Mouse (Mus musculus): ENCODE measurements around the gene Klf13. TPM values are rescaled to one million over a fixed set of nuclear protein-coding genes. Genes with fewer than 3 reads are reported as not detected.

Gene Klf13
- polyA plus RNA-seq, 1 experiment from 2014 or later: 32.0 TPM

DNA sequence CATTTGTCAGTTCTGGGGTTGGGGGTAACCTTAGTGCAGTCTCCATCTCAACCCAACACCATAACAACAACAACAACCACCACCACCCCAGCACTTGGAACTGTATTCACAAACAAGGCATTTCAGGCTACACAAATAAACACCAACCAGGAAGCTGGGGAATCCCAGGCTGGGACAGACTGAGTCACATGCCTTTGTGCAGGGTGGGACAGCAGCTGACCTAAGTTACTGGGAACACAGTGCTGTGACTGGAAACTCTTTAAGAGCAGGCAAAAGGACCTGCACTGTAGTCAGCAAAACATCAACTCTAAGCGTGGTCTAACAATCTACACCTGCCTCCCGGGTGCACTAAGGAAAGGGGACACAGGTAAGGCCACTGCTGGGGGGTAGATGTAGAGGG, 33.5 kb downstream of the Klf13 start:
- Histone ChIP-seq H3K4me1 (ENCODE audit: control insufficient read depth, insufficient read depth, low read length) (peaks cover 12% of the 10 kb centered on the region), H3K27ac (ENCODE audit: low read depth, low read length) (no peak overlapping the region), H3K9ac (ENCODE audit: low read length) (no peak overlapping the region)

DNA sequence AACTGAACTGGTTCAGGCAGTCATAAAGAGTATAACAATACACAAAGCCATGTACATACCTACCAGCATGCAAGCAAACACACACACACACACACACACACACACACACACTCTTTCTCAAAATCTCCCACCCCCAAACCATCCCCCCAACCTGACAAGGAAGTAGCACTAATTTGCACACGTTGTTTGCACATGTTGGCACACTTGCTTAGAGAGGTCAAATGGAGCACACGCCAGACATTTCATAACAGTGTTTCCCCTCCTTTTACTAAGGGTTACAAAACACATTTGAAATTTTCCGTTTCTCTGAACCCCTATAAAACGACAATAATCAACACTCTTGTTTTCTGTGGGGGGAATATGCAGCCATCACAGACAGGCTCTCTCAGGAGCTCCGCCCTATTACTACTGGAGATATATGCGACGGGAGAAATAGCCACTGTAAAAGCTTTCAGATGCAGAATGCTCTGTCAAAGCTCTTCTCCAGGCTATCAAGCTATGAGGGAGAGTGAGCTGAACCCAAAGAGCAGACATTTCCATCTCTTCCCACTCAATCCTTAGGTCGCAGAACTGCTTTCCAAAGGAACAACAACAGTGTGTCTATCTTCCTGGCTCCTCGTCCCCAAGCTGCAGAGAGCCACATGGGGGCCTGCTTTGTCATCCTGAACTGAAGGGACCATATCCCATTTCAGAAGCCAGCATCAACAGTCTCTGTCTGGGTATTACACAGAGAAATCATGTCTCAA, 34.9 kb downstream of the Klf13 start:
- no peaks in the 10 kb centered on the region for H3K9me3 ChIP-seq (ENCODE audit: control insufficient read depth, low read length)
- DNase-seq (ENCODE audit: low spot score, missing footprints): no peak
- no peak overlapping the region for H3K4me3 ChIP-seq (ENCODE audit: low read depth, low read length)
- no peaks in the 10 kb centered on the region for H3K36me3 ChIP-seq (ENCODE audit: control insufficient read depth, insufficient read depth, low read length)
- no peak overlapping the region for H3K9ac ChIP-seq (ENCODE audit: low read length)
- no peak overlapping the region for H3K27ac ChIP-seq (ENCODE audit: low read depth, low read length)
- H3K4me2 ChIP-seq: no peak overlapping the region
- 81% methylated on average over 9 of the region's 9 CpGs for WGBS
- no peaks in the 10 kb centered on the region for H3K27me3 ChIP-seq (ENCODE audit: control insufficient read depth, insufficient read depth, low read length)
- H3K4me1 ChIP-seq (ENCODE audit: control insufficient read depth, insufficient read depth, low read length): peaks cover 11% of the 10 kb centered on the region
- ATAC-seq (ENCODE audit: low FRiP score): no peak

More for the DNA sequence above, 33.5 kb downstream of the Klf13 start:
- Histone ChIP-seq H3K4me3 (ENCODE audit: low read depth, low read length) (no peak overlapping the region), H3K27me3 (ENCODE audit: control insufficient read depth, insufficient read depth, low read length) (no peaks in the 10 kb centered on the region), H3K36me3 (ENCODE audit: control insufficient read depth, insufficient read depth, low read length) (no peaks in the 10 kb centered on the region), H3K9me3 (ENCODE audit: control insufficient read depth, low read length) (no peaks in the 10 kb centered on the region), H3K4me2 (no peak overlapping the region)
- 78% methylated on average over 2 of the region's 2 CpGs for WGBS
- no peak for DNase-seq (ENCODE audit: low spot score, missing footprints)
- ATAC-seq (ENCODE audit: low FRiP score): no peak

DNA sequence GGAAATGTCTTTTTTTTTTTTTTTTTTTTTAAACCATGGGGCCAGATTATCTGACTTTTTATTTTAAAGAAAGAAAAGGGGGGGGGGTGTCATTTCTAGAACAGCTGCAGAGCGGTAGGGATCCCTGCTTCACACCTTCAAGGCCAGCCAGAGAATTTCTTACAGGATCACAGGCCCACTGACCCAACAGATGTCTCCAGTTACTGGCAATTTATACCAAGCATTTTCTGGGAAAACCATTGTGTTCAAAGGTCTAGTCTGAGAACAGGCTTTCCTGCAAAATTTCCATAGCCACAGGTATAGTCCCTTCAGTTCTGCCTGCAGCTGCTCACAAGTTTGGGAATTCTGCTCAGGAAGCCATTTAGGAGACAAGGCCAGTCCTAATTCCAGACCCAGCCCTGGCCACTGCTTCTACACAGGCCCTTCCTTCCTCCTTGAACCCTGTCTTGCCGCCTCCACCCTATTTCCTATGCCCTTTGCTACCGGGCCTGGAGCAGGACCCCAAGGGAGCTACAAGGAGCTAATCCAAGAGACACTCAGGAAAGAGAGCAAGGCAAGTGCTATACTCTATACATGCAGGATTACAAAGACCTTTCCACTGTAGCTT, 36.0 kb downstream of the Klf13 start:
- H3K36me3 ChIP-seq (ENCODE audit: control insufficient read depth, insufficient read depth, low read length): no peaks in the 10 kb centered on the region
- no peaks in the 10 kb centered on the region for H3K27me3 ChIP-seq (ENCODE audit: control insufficient read depth, insufficient read depth, low read length)
- ATAC-seq (ENCODE audit: low FRiP score) (no peak), DNase-seq (ENCODE audit: low spot score, missing footprints) (no peak)
- peaks cover 4% of the 10 kb centered on the region; the same call in 1 of the 2 replicates for H3K4me1 ChIP-seq (ENCODE audit: control insufficient read depth, insufficient read depth, low read length)
- H3K9ac ChIP-seq (ENCODE audit: low read length): no peak overlapping the region; the same call in 1 of the 2 replicates
- 55% methylated on average over 3 of the region's 3 CpGs for WGBS
- H3K9me3 ChIP-seq (ENCODE audit: control insufficient read depth, low read length): no peaks in the 10 kb centered on the region
- H3K4me3 ChIP-seq (ENCODE audit: low read depth, low read length): no peak overlapping the region
- H3K27ac ChIP-seq (ENCODE audit: low read depth, low read length): no peak overlapping the region
- H3K4me2 ChIP-seq: no peak overlapping the region

DNA sequence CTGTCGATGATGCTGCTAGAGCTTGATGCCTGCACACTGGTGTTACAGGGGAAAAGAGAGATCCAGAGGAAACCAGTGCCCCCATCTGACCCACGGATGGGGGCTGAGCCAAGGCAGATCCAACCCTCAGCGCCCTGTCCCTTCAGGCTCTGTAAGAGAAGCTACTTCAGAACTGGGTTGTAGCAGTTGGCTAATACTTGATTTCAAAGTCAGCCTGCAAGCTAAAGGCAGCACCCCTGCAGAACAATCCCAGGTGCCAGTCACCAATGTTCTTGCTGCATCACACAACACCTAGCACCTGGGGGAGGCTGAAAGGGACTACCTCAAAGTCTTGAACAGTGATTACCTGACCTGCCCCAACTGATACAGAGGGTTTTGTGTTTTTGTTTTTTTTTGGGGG, 36.8 kb downstream of the Klf13 start:
- H3K9ac ChIP-seq (ENCODE audit: low read length): no peak overlapping the region
- H3K4me1 ChIP-seq (ENCODE audit: control insufficient read depth, insufficient read depth, low read length): peaks cover 12% of the 10 kb centered on the region
- no peak overlapping the region for H3K4me2 ChIP-seq
- ATAC-seq (ENCODE audit: low FRiP score): no peak
- no peak overlapping the region for H3K4me3 ChIP-seq (ENCODE audit: low read depth, low read length)
- DNase-seq (ENCODE audit: low spot score, missing footprints): no peak
- WGBS: 77% methylated on average over 3 of the region's 3 CpGs
- H3K27me3 ChIP-seq (ENCODE audit: control insufficient read depth, insufficient read depth, low read length): no peaks in the 10 kb centered on the region
- H3K36me3 ChIP-seq (ENCODE audit: control insufficient read depth, insufficient read depth, low read length): no peaks in the 10 kb centered on the region
- H3K9me3 ChIP-seq (ENCODE audit: control insufficient read depth, low read length): no peaks in the 10 kb centered on the region
- H3K27ac ChIP-seq (ENCODE audit: low read depth, low read length): no peak overlapping the region

DNA sequence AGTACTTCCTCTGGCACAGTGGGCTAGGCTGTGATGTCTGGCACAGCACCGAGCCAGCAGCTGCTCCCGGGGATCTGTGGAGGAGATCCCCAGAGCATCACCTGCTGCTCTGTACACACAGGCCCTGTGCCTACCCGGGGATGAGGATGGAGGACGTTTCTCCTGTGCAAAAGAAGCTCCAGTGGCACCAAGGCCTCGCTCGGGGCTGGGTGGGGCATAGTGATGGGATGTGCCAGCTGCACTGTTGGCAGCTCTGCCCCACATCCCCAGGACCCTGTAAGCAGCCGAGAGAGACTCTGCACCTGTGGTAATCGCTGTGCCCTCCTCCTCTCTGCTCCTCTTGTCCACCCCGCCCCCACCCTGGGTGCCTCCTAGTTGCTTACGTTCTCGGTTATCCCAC, 37.4 kb downstream of the Klf13 start:
- Histone ChIP-seq H3K27ac (ENCODE audit: low read depth, low read length) (no peak overlapping the region), H3K9ac (ENCODE audit: low read length) (no peak overlapping the region), H3K36me3 (ENCODE audit: control insufficient read depth, insufficient read depth, low read length) (no peaks in the 10 kb centered on the region), H3K27me3 (ENCODE audit: control insufficient read depth, insufficient read depth, low read length) (no peaks in the 10 kb centered on the region), H3K4me1 (ENCODE audit: control insufficient read depth, insufficient read depth, low read length) (peaks cover 17% of the 10 kb centered on the region), H3K4me3 (ENCODE audit: low read depth, low read length) (no peak overlapping the region), H3K9me3 (ENCODE audit: control insufficient read depth, low read length) (no peaks in the 10 kb centered on the region), H3K4me2 (no peak overlapping the region)
- no peak for DNase-seq (ENCODE audit: low spot score, missing footprints)
- no peak for ATAC-seq (ENCODE audit: low FRiP score)
- WGBS: 63% methylated on average over 11 of the region's 11 CpGs

DNA sequence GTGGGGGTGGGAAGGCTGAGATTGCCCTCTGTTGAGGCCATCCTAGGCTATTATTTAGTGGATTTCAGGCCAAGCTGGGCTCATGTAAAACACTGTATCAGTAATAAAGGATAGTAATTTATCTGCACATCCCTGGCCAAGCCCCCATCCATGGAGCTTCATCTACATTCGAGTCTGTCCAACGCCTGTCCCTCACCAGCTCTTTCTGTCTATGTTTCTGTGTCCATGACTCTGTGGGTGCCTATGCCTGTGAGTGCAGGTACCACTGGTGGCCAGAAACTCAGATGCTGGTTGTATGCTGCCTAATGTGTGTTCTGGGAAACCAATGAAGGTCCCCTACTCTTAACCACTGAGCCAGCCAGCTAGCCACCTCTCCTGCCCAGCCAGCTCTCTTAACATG, 38.3 kb downstream of the Klf13 start:
- Histone ChIP-seq H3K27ac (ENCODE audit: low read depth, low read length) (no peak overlapping the region), H3K9me3 (ENCODE audit: control insufficient read depth, low read length) (no peaks in the 10 kb centered on the region), H3K36me3 (ENCODE audit: control insufficient read depth, insufficient read depth, low read length) (no peaks in the 10 kb centered on the region), H3K4me2 (no peak overlapping the region), H3K9ac (ENCODE audit: low read length) (no peak overlapping the region), H3K4me1 (ENCODE audit: control insufficient read depth, insufficient read depth, low read length) (peaks cover 19% of the 10 kb centered on the region), H3K4me3 (ENCODE audit: low read depth, low read length) (no peak overlapping the region), H3K27me3 (ENCODE audit: control insufficient read depth, insufficient read depth, low read length) (no peaks in the 10 kb centered on the region)
- DNase-seq (ENCODE audit: low spot score, missing footprints): no peak
- no peak for ATAC-seq (ENCODE audit: low FRiP score)
- 97% methylated on average over 2 of the region's 2 CpGs for WGBS

DNA sequence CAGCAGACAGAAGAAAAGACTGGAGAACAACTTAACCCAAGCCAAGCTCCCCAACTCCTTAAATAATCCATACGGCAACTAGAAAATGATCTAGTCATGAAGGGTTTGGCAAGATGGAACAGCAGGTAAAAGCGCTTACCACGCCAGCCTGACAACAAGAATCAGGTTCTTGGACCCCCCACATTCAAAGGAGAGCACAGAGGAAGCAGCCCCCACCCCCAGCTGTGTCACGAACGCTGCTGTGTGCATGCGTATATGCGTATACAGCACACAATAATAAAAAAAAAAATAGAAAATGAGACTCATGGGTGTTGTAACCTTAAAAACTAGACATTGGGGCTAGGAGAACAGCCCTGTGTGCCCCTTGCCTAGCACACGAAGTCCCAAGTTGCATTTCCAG, 38.8 kb downstream of the Klf13 start:
- Histone ChIP-seq H3K9ac (ENCODE audit: low read length) (no peak overlapping the region), H3K27ac (ENCODE audit: low read depth, low read length) (no peak overlapping the region), H3K4me2 (no peak overlapping the region), H3K9me3 (ENCODE audit: control insufficient read depth, low read length) (no peaks in the 10 kb centered on the region), H3K4me3 (ENCODE audit: low read depth, low read length) (no peak overlapping the region), H3K27me3 (ENCODE audit: control insufficient read depth, insufficient read depth, low read length) (no peaks in the 10 kb centered on the region), H3K4me1 (ENCODE audit: control insufficient read depth, insufficient read depth, low read length) (peaks cover 19% of the 10 kb centered on the region), H3K36me3 (ENCODE audit: control insufficient read depth, insufficient read depth, low read length) (no peaks in the 10 kb centered on the region)
- no peak for DNase-seq (ENCODE audit: low spot score, missing footprints)
- no peak for ATAC-seq (ENCODE audit: low FRiP score)
- 88% methylated on average over 8 of the region's 8 CpGs for WGBS

DNA sequence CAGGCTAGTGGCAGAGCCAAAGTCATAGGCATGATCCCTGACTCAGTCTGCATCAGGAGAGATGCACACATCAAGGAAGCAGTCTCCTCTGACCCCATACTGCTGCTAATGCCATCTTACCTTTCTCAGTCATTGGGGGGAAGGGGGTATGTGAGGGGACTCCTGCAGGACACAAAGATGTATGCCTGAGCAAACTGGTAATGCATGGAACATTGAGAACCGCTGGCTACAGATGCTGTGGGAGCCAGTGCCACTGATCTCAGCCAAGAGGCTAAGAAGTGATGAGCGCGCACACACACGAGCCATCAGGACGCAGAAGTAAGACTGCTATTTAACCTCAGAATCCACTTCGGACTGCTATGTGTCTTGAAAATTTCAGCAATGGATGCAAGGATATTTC, 40.5 kb downstream of the Klf13 start:
- Histone ChIP-seq H3K4me3 (ENCODE audit: low read depth, low read length) (no peak overlapping the region), H3K27me3 (ENCODE audit: control insufficient read depth, insufficient read depth, low read length) (no peaks in the 10 kb centered on the region), H3K9me3 (ENCODE audit: control insufficient read depth, low read length) (no peaks in the 10 kb centered on the region), H3K4me2 (no peak overlapping the region), H3K36me3 (ENCODE audit: control insufficient read depth, insufficient read depth, low read length) (no peaks in the 10 kb centered on the region), H3K27ac (ENCODE audit: low read depth, low read length) (no peak overlapping the region), H3K9ac (ENCODE audit: low read length) (no peak overlapping the region), H3K4me1 (ENCODE audit: control insufficient read depth, insufficient read depth, low read length) (peaks cover 16% of the 10 kb centered on the region)
- DNase-seq (ENCODE audit: low spot score, missing footprints): no peak
- no peak for ATAC-seq (ENCODE audit: low FRiP score)
- WGBS: 87% methylated on average over 6 of the region's 6 CpGs

DNA sequence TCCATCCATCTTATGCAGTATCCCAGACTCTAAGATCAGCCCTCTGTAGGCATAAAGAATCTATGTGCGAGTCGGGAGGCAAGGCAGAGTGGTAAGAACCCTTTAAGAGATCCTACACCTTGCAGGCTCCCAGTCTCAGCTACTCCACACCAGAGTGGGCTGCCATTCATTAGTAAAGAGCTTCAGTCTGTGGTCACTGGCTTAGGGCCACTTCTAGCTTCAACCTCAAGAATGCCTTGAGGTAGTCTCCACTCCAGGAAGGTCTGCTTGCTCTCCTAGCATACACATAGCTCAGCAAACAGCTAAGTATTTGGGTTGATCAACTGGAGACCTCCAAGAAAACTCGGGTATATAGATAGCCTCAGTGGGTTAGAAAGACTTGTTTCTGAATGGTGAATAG, 41.1 kb downstream of the Klf13 start:
- Histone ChIP-seq H3K4me3 (ENCODE audit: low read depth, low read length) (no peak overlapping the region), H3K9me3 (ENCODE audit: control insufficient read depth, low read length) (no peaks in the 10 kb centered on the region), H3K27me3 (ENCODE audit: control insufficient read depth, insufficient read depth, low read length) (no peaks in the 10 kb centered on the region), H3K4me2 (no peak overlapping the region), H3K9ac (ENCODE audit: low read length) (peak overlapping the region; percentile 58; the same call in 1 of the 2 replicates), H3K4me1 (ENCODE audit: control insufficient read depth, insufficient read depth, low read length) (peaks cover 14% of the 10 kb centered on the region), H3K27ac (ENCODE audit: low read depth, low read length) (no peak overlapping the region), H3K36me3 (ENCODE audit: control insufficient read depth, insufficient read depth, low read length) (no peaks in the 10 kb centered on the region)
- 51% methylated on average over 3 of the region's 3 CpGs for WGBS
- ATAC-seq (ENCODE audit: low FRiP score) (no peak), DNase-seq (ENCODE audit: low spot score, missing footprints) (no peak)

Measured in midbrain, embryonic 11.5 days (tissue).